14 mouse cellular contexts compared by ENCODE assay signal in genomic region chr6:21803483-21804340, GRCm38 (mm10). TPM values are rescaled to one million over a fixed set of nuclear protein-coding genes. Genes with fewer than 3 reads are reported as not detected.
DNase-seq lines count a peak whose midpoint lies in the region; ATAC-seq and TF ChIP-seq lines count a peak whose summit lies in the region.
"Had no signal": no experiment of that assay in that cellular context is flagged by ENCODE, and none has a peak within 500 bp of the region (broad histone marks: within the 10 kb centered on the region; RNA-seq: fewer than 3 reads in every experiment).

No protein-coding gene starts in this region.

- peaks cover 43% of the 10 kb centered on the region for H3K36me3 ChIP-seq in intestine, embryonic 14.5 days (ENCODE audit: control insufficient read depth, insufficient read depth, low read length)
- no peaks in the 10 kb centered on the region; the same call in 1 of the 2 replicates for H3K36me3 ChIP-seq in intestine, embryonic 16.5 days (ENCODE audit: control insufficient read depth, insufficient read depth, low read length)
- H3K36me3 ChIP-seq in midbrain, postnatal 0 days (ENCODE audit: insufficient read depth, low read length), result no peaks in the 10 kb centered on the region; the same call in 1 of the 2 replicates
- no peaks in the 10 kb centered on the region; the same call in 1 of the 2 replicates for H3K36me3 ChIP-seq in midbrain, embryonic 16.5 days (ENCODE audit: control insufficient read depth, insufficient read depth, low read length)
- peaks cover 3% of the 10 kb centered on the region; the same call in 1 of the 2 replicates for H3K36me3 ChIP-seq in neural tube, embryonic 14.5 days (ENCODE audit: control insufficient read depth, insufficient read depth, low read length)

- no peak for ATAC-seq in intestine, embryonic 14.5 days (replicated peaks; ENCODE audit: low FRiP score, low TSS enrichment, low read depth)
- no peak for ATAC-seq in intestine, embryonic 16.5 days
- no peak; the same call in 1 of the 2 replicates for ATAC-seq in midbrain, postnatal 0 days (ENCODE audit: low FRiP score)
- ATAC-seq in midbrain, embryonic 16.5 days, result no peak
- ATAC-seq in neural tube, embryonic 14.5 days (ENCODE audit: low read depth), result peak; percentile 81; the same call in 1 of the 2 replicates
- no peak for ATAC-seq in granulocyte monocyte progenitor cell, adult 5-6 weeks (replicated peaks; ENCODE audit: poor library complexity, severe bottlenecking)
- ATAC-seq: midbrain, embryonic 13.5 days had no signal

- no peak overlapping the region for H3K4me2 ChIP-seq in intestine, embryonic 14.5 days (ENCODE audit: low read length)
- no peak overlapping the region for H3K4me2 ChIP-seq in intestine, embryonic 16.5 days (ENCODE audit: low read depth, low read length)
- no peak overlapping the region for H3K4me2 ChIP-seq in midbrain, postnatal 0 days (ENCODE audit: low read depth, low read length, poor library complexity, severe bottlenecking)
- H3K4me2 ChIP-seq in midbrain, embryonic 16.5 days (ENCODE audit: low read length), result no peak overlapping the region
- no peak overlapping the region for H3K4me2 ChIP-seq in neural tube, embryonic 14.5 days (ENCODE audit: low read depth, low read length)
- H3K4me2 ChIP-seq: midbrain, embryonic 13.5 days; stomach, embryonic 15.5 days had no signal

- peak; percentile 49 for DNase-seq in adrenal gland, postnatal 14 days
- DNase-seq in adrenal gland, adult 18-20 months (ENCODE audit: low spot score in 2 of 2), result no peak
- no peak for DNase-seq in intestine, embryonic 14.5 days (ENCODE audit: low spot score)
- peak; percentile 43 for DNase-seq in midbrain, postnatal 0 days (ENCODE audit: low spot score)
- DNase-seq: adrenal gland, postnatal 36 days; cerebellum, postnatal 25 days had no signal

- no peak overlapping the region for H3K4me3 ChIP-seq in intestine, embryonic 14.5 days (ENCODE audit: low read depth, low read length)
- no peak overlapping the region for H3K4me3 ChIP-seq in intestine, embryonic 16.5 days (ENCODE audit: low read length)
- no peak overlapping the region for H3K4me3 ChIP-seq in midbrain, postnatal 0 days (ENCODE audit: low read depth, low read length)
- H3K4me3 ChIP-seq in midbrain, embryonic 16.5 days (ENCODE audit: low read depth, low read length), result no peak overlapping the region
- no peak overlapping the region for H3K4me3 ChIP-seq in neural tube, embryonic 14.5 days (ENCODE audit: low read depth, low read length)
- H3K4me3 ChIP-seq: erythroblast, embryonic 14.5 days; midbrain, embryonic 13.5 days; stomach, embryonic 15.5 days had no signal

- H3K27ac ChIP-seq in intestine, embryonic 14.5 days (ENCODE audit: low read depth), result peak overlapping the region; percentile 52; the same call in 1 of the 2 replicates
- H3K27ac ChIP-seq in intestine, embryonic 16.5 days (ENCODE audit: low read length), result no peak overlapping the region
- H3K27ac ChIP-seq in midbrain, postnatal 0 days (ENCODE audit: low read depth, low read length), result no peak overlapping the region
- H3K27ac ChIP-seq in midbrain, embryonic 16.5 days (ENCODE audit: low read length), result no peak overlapping the region
- no peak overlapping the region for H3K27ac ChIP-seq in neural tube, embryonic 14.5 days (ENCODE audit: low read depth, low read length)
- H3K27ac ChIP-seq: midbrain, embryonic 13.5 days; stomach, embryonic 15.5 days had no signal

- H3K4me1 ChIP-seq in intestine, embryonic 14.5 days (replicated peaks; ENCODE audit: control insufficient read depth, insufficient read depth, low read length), result no peaks in the 10 kb centered on the region; the same call in 1 of the 2 replicates
- H3K4me1 ChIP-seq in intestine, embryonic 16.5 days (ENCODE audit: control insufficient read depth, insufficient read depth, low read length), result 0 out of 2 replicates have a peak, but pooled peaks cover 2% of the 10 kb centered on the region
- H3K4me1 ChIP-seq in midbrain, postnatal 0 days (ENCODE audit: insufficient read depth, low read length), result no peaks in the 10 kb centered on the region
- H3K4me1 ChIP-seq in midbrain, embryonic 16.5 days (ENCODE audit: control insufficient read depth, insufficient read depth, low read length), result no peaks in the 10 kb centered on the region
- no peaks in the 10 kb centered on the region for H3K4me1 ChIP-seq in neural tube, embryonic 14.5 days (ENCODE audit: control insufficient read depth, insufficient read depth, low read length)
- H3K4me1 ChIP-seq: midbrain, embryonic 13.5 days; stomach, embryonic 15.5 days had no signal

- WGBS in intestine, embryonic 14.5 days, result 65% methylated on average over 10 of the region's 10 CpGs
- 61% methylated on average over 10 of the region's 10 CpGs for WGBS in intestine, embryonic 16.5 days
- 76% methylated on average over 10 of the region's 10 CpGs for WGBS in midbrain, postnatal 0 days
- 83% methylated on average over 10 of the region's 10 CpGs for WGBS in midbrain, embryonic 16.5 days
- 50% methylated on average over 10 of the region's 10 CpGs for WGBS in neural tube, embryonic 14.5 days

- H3K9ac ChIP-seq in intestine, embryonic 14.5 days (ENCODE audit: low read length), result no peak overlapping the region
- no peak overlapping the region for H3K9ac ChIP-seq in intestine, embryonic 16.5 days (ENCODE audit: low read depth, low read length)
- H3K9ac ChIP-seq in midbrain, postnatal 0 days (replicated peaks; ENCODE audit: low read length, poor library complexity, severe bottlenecking), result no peak overlapping the region
- no peak overlapping the region for H3K9ac ChIP-seq in midbrain, embryonic 16.5 days (ENCODE audit: low read depth, low read length)
- H3K9ac ChIP-seq in neural tube, embryonic 14.5 days (replicated peaks; ENCODE audit: low read depth, low read length), result no peak overlapping the region
- H3K9ac ChIP-seq: midbrain, embryonic 13.5 days; stomach, embryonic 15.5 days had no signal

- no peaks in the 10 kb centered on the region for H3K9me3 ChIP-seq in intestine, embryonic 14.5 days (ENCODE audit: control insufficient read depth, low read length)
- H3K9me3 ChIP-seq in intestine, embryonic 16.5 days (ENCODE audit: control insufficient read depth, low read length), result no peaks in the 10 kb centered on the region
- H3K9me3 ChIP-seq in midbrain, postnatal 0 days (ENCODE audit: low read length), result no peaks in the 10 kb centered on the region
- no peaks in the 10 kb centered on the region for H3K9me3 ChIP-seq in midbrain, embryonic 16.5 days (replicated peaks; ENCODE audit: control insufficient read depth, low read length, poor library complexity, severe bottlenecking)
- no peaks in the 10 kb centered on the region for H3K9me3 ChIP-seq in neural tube, embryonic 14.5 days (ENCODE audit: control insufficient read depth, low read length)
- H3K9me3 ChIP-seq: stomach, embryonic 15.5 days had no signal

- no peaks in the 10 kb centered on the region for H3K27me3 ChIP-seq in intestine, embryonic 14.5 days (replicated peaks; ENCODE audit: control insufficient read depth, insufficient read depth, low read length)
- no peaks in the 10 kb centered on the region for H3K27me3 ChIP-seq in intestine, embryonic 16.5 days (replicated peaks; ENCODE audit: control insufficient read depth, insufficient read depth, low read length)
- H3K27me3 ChIP-seq in midbrain, postnatal 0 days (ENCODE audit: insufficient read depth, low read length), result no peaks in the 10 kb centered on the region
- no peaks in the 10 kb centered on the region for H3K27me3 ChIP-seq in midbrain, embryonic 16.5 days (ENCODE audit: control insufficient read depth, insufficient read depth, low read depth, low read length)
- H3K27me3 ChIP-seq in neural tube, embryonic 14.5 days (ENCODE audit: control insufficient read depth, insufficient read depth, low read length), result no peaks in the 10 kb centered on the region
- H3K27me3 ChIP-seq: midbrain, embryonic 13.5 days; stomach, embryonic 15.5 days had no signal

- no peak for TF ChIP-seq CTCF in midbrain, postnatal 0 days (IDR thresholded peaks at IDR 0.05)

RNA-seq across cellular contexts. Expression of gene Tspan12, which starts 48.6 kb away (rescaled TPM):
- total RNA-seq in adrenal gland, postnatal 14 days (2021), result 177 and 191 TPM in 2 replicates
- 100 to 1,000 TPM; 141 to 179 TPM for total RNA-seq in adrenal gland, adult 18-20 months (2021)
- polyA plus RNA-seq in intestine, embryonic 14.5 days (2014; fragmentation: Nextera tagmentation; extraction: Ambion mirVana), result 109 and 120 TPM in 2 replicates
- 63.8 TPM in 2 replicates for polyA plus RNA-seq in intestine, embryonic 16.5 days (2015; fragmentation: Nextera tagmentation; extraction: Ambion mirVana)
- total RNA-seq in midbrain, postnatal 0 days (2014; rRNA removed), result 22.5 and 30.2 TPM in 2 replicates
- polyA plus RNA-seq in midbrain, postnatal 0 days (2015; fragmentation: Nextera tagmentation; extraction: Ambion mirVana), result 50.0 and 54.7 TPM in 2 replicates
- polyA plus RNA-seq in midbrain, embryonic 16.5 days (2015; fragmentation: Nextera tagmentation; extraction: Ambion mirVana), result 59.2 and 63.2 TPM in 2 replicates
- polyA plus RNA-seq in neural tube, embryonic 14.5 days (2014; fragmentation: Nextera tagmentation; extraction: Ambion mirVana), result 89.7 TPM in 2 replicates
- total RNA-seq in granulocyte monocyte progenitor cell, adult 5-6 weeks (2014; fragmentation: Nextera tagmentation), result not detected in 2 replicates
- total RNA-seq in granulocyte monocyte progenitor cell, adult 5-6 weeks (2017), result not detected in 2 replicates
- total RNA-seq: MEL had no signal
- polyA plus RNA-seq: erythroblast, embryonic 14.5 days had no signal

Comparison
In these comparisons a context has a peak if more than half of its experiments do, and no peak if none do; other contexts are left out.
1. DNase-seq: peak in adrenal gland, postnatal 14 days (single experiment) and midbrain, postnatal 0 days (single experiment); none in adrenal gland, adult 18-20 months (0 of 2) and intestine, embryonic 14.5 days (single experiment).